Mouse (Mus musculus) heart, postnatal 0 days (tissue): ENCODE measurements around the gene Zc3hav1.

Experiments
- CTCF ChIP-seq: IDR thresholded peaks from 2 replicates; pipeline ENCODE4 v1.5.1; 2016; ENCODE audit warnings: antibody characterized with exemption, control low read depth, low read depth
- EP300 ChIP-seq: IDR thresholded peaks from 2 replicates; pipeline ENCODE4 v1.6.1; 2016; ENCODE audit warnings: antibody characterized with exemption, low read depth

DNA sequence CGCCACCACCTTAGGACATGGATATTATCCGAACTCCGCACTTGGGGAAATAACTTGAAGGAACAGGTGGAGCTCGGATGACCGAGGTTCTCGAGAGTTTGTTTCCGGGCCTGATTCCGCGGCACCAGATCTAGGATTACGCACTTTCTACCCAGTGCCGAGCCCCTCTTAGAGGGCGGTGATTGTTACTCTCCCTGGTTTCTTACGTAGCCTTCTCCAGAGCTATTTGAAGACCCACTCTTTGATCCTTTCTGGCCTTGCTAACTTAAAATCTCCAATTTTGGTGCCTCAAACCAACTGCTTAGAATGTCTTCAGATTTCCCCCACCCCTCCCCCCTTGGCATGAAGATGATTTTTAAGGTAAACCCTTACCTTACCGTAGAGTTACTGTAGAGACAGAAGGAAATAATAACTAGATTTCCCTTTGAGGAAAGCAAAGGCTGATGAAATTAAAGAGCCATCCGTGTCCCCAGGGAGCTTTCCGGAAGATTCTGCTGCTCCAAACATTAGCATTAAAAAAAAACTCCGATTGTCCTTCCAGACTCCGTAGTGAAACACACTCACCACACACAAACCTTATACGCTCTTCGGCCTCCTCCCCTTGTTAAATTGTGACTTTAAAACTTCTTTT lies 435 bp upstream of the Zc3hav1 start:
- no peak for TF ChIP-seq EP300
- TF ChIP-seq CTCF = no peak
